Mouse (Mus musculus): Measurements from ENCODE around the gene Cabp2.

DNA sequence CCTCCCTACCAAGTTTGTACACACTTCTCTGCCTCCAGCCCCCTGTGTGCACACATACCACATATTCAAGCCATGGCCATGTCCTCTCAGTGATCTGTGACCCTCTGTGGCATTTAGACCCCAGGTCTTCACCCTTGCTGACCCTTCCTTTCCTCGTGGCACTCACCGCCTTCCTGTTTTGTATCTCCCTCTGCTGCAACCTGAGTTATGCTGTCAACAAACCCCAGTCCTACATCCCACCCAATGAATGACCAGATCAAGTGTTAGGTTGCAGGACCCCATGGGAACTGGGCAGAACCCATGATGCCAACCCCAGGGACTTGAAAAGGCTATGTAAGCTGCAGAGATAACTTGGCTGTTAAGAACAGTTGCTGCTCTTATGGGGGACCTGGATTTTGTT, 20.7 kb downstream of the Cabp2 start:
- TF ChIP-seq CTCF (IDR thresholded peaks at IDR 0.05; ENCODE audit: low read depth, low read length) (no peak), POLR2A (IDR thresholded peaks at IDR 0.05; ENCODE audit: extremely low read depth, insufficient read depth, low read length) (no peak)

Measured in liver, adult 2 months (tissue).